Mouse (Mus musculus) stomach, embryonic 14.5 days (tissue): ENCODE results near the gene Nudt3. TPM values are rescaled to one million over a fixed set of nuclear protein-coding genes. Genes with fewer than 3 reads are reported as not detected.

Source experiments
- ATAC-seq: fragments of 200-750 bp; cut with Nextera tagmentation; 2 replicates; pipeline ENCODE4 v1.8.0; 2017; ENCODE audit warnings: low read depth, moderate TSS enrichment; ENCODE audit not compliant: insufficient number of reproducible peaks, insufficient read depth, low FRiP score
- H3K27ac ChIP-seq: fragments of 300-500 bp; sonication (generic); 2 replicates; pipeline ENCODE4 v1.5.1; 2014; ENCODE audit warnings: mild to moderate bottlenecking, low read length, moderate library complexity, mixed read lengths
- H3K27me3 ChIP-seq: fragments of 300-500 bp; sonication (generic); 2 replicates; pipeline ENCODE4 v1.6.1; 2014; ENCODE audit warnings: low read length, control low read depth, mixed read lengths; ENCODE audit not compliant: control insufficient read depth, insufficient read depth
- H3K36me3 ChIP-seq: fragments of 300-500 bp; sonication (generic); 2 replicates; pipeline ENCODE4 v1.6.1; 2014; ENCODE audit warnings: mild to moderate bottlenecking, control low read depth, low read length, moderate library complexity, mixed read lengths; ENCODE audit not compliant: control insufficient read depth, insufficient read depth
- H3K4me1 ChIP-seq: fragments of 300-500 bp; sonication (generic); 2 replicates; pipeline ENCODE4 v1.6.1; 2014; ENCODE audit warnings: low read length, control low read depth, mixed read lengths; ENCODE audit not compliant: control insufficient read depth, insufficient read depth
- H3K4me2 ChIP-seq: fragments of 300-500 bp; sonication (generic); replicated peaks from 2 replicates; pipeline ENCODE4 v1.6.1; 2014; ENCODE audit warnings: low read depth, low read length, control low read depth
- H3K4me3 ChIP-seq: fragments of 300-500 bp; sonication (generic); 2 replicates; pipeline ENCODE4 v1.5.1; 2014; ENCODE audit warnings: low read depth, low read length, control low read depth
- H3K9ac ChIP-seq: fragments of 300-500 bp; sonication (generic); replicated peaks from 2 replicates; pipeline ENCODE4 v1.6.1; 2014; ENCODE audit warnings: low read depth, mild to moderate bottlenecking, control low read depth, low read length, moderate library complexity, mixed read lengths
- H3K9me3 ChIP-seq: fragments of 300-500 bp; sonication (generic); 2 replicates; pipeline ENCODE4 v1.6.1; 2016; ENCODE audit warnings: low read depth, low read length, control low read depth; ENCODE audit not compliant: control insufficient read depth
- WGBS: fragments of 180-500 bp; shearing (Covaris S2); extraction: QIAGEN DNeasy Blood & Tissue Kit; methylation state at CpG from one replicate; pipeline ENCODE4 v1.1.7; 2014; 5-methylcytosine and 5-hydroxymethylcytosine counted together
- polyA plus RNA-seq: library from polyadenylated mRNA; unstranded; fragments of >200 nt; fragmentation: Nextera tagmentation; extraction: Ambion mirVana; gene quantifications from 2 replicates; pipeline ENCODE4 v1.2.1, GENCODE M21; 2014

Gene Nudt3
- polyA plus RNA-seq, 1 experiment from 2014 or later = 44.2 TPM

DNA sequence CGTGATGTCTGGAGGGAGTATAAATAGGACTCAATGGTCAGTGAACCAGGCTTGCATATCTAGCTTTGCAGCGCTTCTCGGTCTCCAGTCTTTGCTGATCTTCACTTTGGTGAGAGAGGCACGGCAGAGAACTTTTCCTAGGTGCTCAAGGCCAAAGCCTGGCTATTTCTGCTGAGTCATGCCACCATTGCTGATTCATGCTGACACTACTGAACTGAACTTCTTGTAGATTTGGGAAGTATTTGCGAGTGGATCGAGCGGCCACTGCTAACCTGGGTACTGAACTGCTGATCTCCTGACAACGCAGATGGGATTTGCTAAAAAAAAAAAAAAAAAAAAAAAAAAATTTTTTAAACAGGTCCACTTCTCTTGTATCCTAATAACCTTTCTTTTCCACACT, 91.2 kb downstream of the Nudt3 start:
- Histone ChIP-seq H3K27me3 (no peaks in the 10 kb centered on the region), H3K4me3 (no peak overlapping the region), H3K27ac (no peak overlapping the region), H3K36me3 (no peaks in the 10 kb centered on the region), H3K9ac (no peak overlapping the region), H3K4me1 (no peaks in the 10 kb centered on the region), H3K9me3 (no peaks in the 10 kb centered on the region), H3K4me2 (no peak overlapping the region)
- WGBS = 93% methylated on average over 8 of the region's 8 CpGs
- no peak for ATAC-seq

Other genes with a start within 250 kb of the Nudt3 start
- gene Grm4, start 102.1 kb downstream of the Nudt3 start, polyA plus RNA-seq = 0.17 and 0.27 TPM in 2 replicates
- gene Hmga1, start 67.0 kb downstream of the Nudt3 start, polyA plus RNA-seq = 231 and 239 TPM in 2 replicates
- gene AI413582, start 57.7 kb downstream of the Nudt3 start, polyA plus RNA-seq = 22.6 and 24.3 TPM in 2 replicates
- gene RPS10-NUDT3, start 11.7 kb upstream of the Nudt3 start, polyA plus RNA-seq = not detected in 2 replicates
- gene Rps10, start 13.2 kb upstream of the Nudt3 start, polyA plus RNA-seq = 1,169 and 1,246 TPM in 2 replicates
- 1.8 and 2.3 TPM in 2 replicates for gene Pacsin1, start 32.0 kb upstream of the Nudt3 start, polyA plus RNA-seq
- 13.8 and 18.1 TPM in 2 replicates for gene Spdef, start 105.5 kb upstream of the Nudt3 start, polyA plus RNA-seq
- 21.6 and 22.3 TPM in 2 replicates for gene D17Wsu92e, start 197.2 kb upstream of the Nudt3 start, polyA plus RNA-seq
- 309 and 325 TPM in 2 replicates for gene Snrpc, start 214.7 kb upstream of the Nudt3 start, polyA plus RNA-seq
- 6.4 and 7.5 TPM in 2 replicates for gene Uhrf1bp1, start 232.9 kb upstream of the Nudt3 start, polyA plus RNA-seq